Mouse (Mus musculus) kidney, embryonic 14.5 days (tissue): ENCODE measurements around the gene Fgfr3. TPM values are rescaled to one million over a fixed set of nuclear protein-coding genes. Genes with fewer than 3 reads are reported as not detected.

ENCODE experiments used
- ATAC-seq: fragments of 200-750 bp; cut with Nextera tagmentation; 2 replicates; pipeline ENCODE4 v1.8.0; 2017; ENCODE audit warnings: moderate number of reproducible peaks, mild to moderate bottlenecking, moderate TSS enrichment, moderate library complexity; ENCODE audit not compliant: low FRiP score, low TSS enrichment
- H3K27ac ChIP-seq: fragments of 300-500 bp; sonication (generic); 2 replicates; pipeline ENCODE4 v1.5.1; 2014; ENCODE audit warnings: low read depth, mild to moderate bottlenecking, low read length, moderate library complexity, mixed read lengths
- H3K27me3 ChIP-seq: fragments of 300-500 bp; sonication (generic); 2 replicates; pipeline ENCODE4 v1.6.1; 2014; ENCODE audit warnings: mild to moderate bottlenecking, low read length; ENCODE audit not compliant: control insufficient read depth, insufficient read depth
- H3K36me3 ChIP-seq: fragments of 300-500 bp; sonication (generic); 2 replicates; pipeline ENCODE4 v1.6.1; 2014; ENCODE audit warnings: low read length, mixed read lengths; ENCODE audit not compliant: control insufficient read depth, insufficient read depth
- H3K4me1 ChIP-seq: fragments of 300-500 bp; sonication (generic); 2 replicates; pipeline ENCODE4 v1.6.1; 2014; ENCODE audit warnings: low read length, mixed read lengths; ENCODE audit not compliant: control insufficient read depth, insufficient read depth
- H3K4me2 ChIP-seq: fragments of 300-500 bp; sonication (generic); replicated peaks from 2 replicates; pipeline ENCODE4 v1.6.1; 2014; ENCODE audit warnings: low read depth, mild to moderate bottlenecking, low read length
- H3K4me3 ChIP-seq: fragments of 300-500 bp; sonication (generic); 2 replicates; pipeline ENCODE4 v1.5.1; 2014; ENCODE audit warnings: mild to moderate bottlenecking, low read length
- H3K9ac ChIP-seq: fragments of 300-500 bp; sonication (generic); 2 replicates; pipeline ENCODE4 v1.6.1; 2014; ENCODE audit warnings: low read depth, mild to moderate bottlenecking, low read length, moderate library complexity
- H3K9me3 ChIP-seq: fragments of 300-500 bp; sonication (generic); 2 replicates; pipeline ENCODE4 v1.6.1; 2016; ENCODE audit warnings: low read length; ENCODE audit not compliant: control insufficient read depth
- WGBS: fragments of 180-500 bp; shearing (Covaris S2); extraction: QIAGEN DNeasy Blood & Tissue Kit; methylation state at CpG from one replicate; pipeline ENCODE4 v1.1.7; 2014; 5-methylcytosine and 5-hydroxymethylcytosine counted together
- polyA plus RNA-seq: library from polyadenylated mRNA; unstranded; fragments of >200 nt; fragmentation: Nextera tagmentation; extraction: Ambion mirVana; gene quantifications from 2 replicates; pipeline ENCODE4 v1.2.1, GENCODE M21; 2014

Fgfr3 gene
- polyA plus RNA-seq, 1 experiment from 2014 or later, result 13.8 TPM

GRCm38 (mm10) chr5:33695718-33696121, 25.8 kb upstream of the Fgfr3 start:
- peak overlapping the region; percentile 46 for H3K4me3 ChIP-seq
- H3K27ac ChIP-seq, result no peak overlapping the region
- ATAC-seq, result peak; percentile 54
- H3K9me3 ChIP-seq, result no peaks in the 10 kb centered on the region
- peaks cover 53% of the 10 kb centered on the region for H3K4me1 ChIP-seq
- peaks cover 18% of the 10 kb centered on the region for H3K27me3 ChIP-seq
- 2% methylated on average over 24 of the region's 24 CpGs for WGBS
- H3K9ac ChIP-seq, result peak overlapping the region; percentile 72
- peak overlapping the region; percentile 93 for H3K4me2 ChIP-seq
- no peaks in the 10 kb centered on the region for H3K36me3 ChIP-seq

GRCm38 (mm10) chr5:33696430-33696829, 25.0 kb upstream of the Fgfr3 start:
- H3K27me3 ChIP-seq, result peaks cover 18% of the 10 kb centered on the region
- no peak overlapping the region for H3K27ac ChIP-seq
- peaks cover 53% of the 10 kb centered on the region for H3K4me1 ChIP-seq
- no peak overlapping the region for H3K4me3 ChIP-seq
- H3K9me3 ChIP-seq, result no peaks in the 10 kb centered on the region
- H3K4me2 ChIP-seq, result no peak overlapping the region
- 64% methylated on average over 5 of the region's 5 CpGs for WGBS
- no peak overlapping the region for H3K9ac ChIP-seq
- no peaks in the 10 kb centered on the region for H3K36me3 ChIP-seq
- no peak for ATAC-seq

- peaks cover 45% of the 10 kb centered on the region for H3K4me1 ChIP-seq
- no peaks in the 10 kb centered on the region for H3K9me3 ChIP-seq
- no peak overlapping the region for H3K4me3 ChIP-seq
- 69% methylated on average over 1 of the region's 1 CpGs for WGBS
- no peak overlapping the region for H3K27ac ChIP-seq
- no peaks in the 10 kb centered on the region for H3K36me3 ChIP-seq
- H3K4me2 ChIP-seq, result no peak overlapping the region
- peaks cover 18% of the 10 kb centered on the region for H3K27me3 ChIP-seq
- no peak overlapping the region for H3K9ac ChIP-seq
- no peak for ATAC-seq
These were observed 23.9 kb upstream of the Fgfr3 start for GRCm38 (mm10) chr5:33697534-33697933.

GRCm38 (mm10) chr5:33697947-33698512, 23.4 kb upstream of the Fgfr3 start:
- Histone ChIP-seq H3K36me3 (no peaks in the 10 kb centered on the region), H3K27ac (no peak overlapping the region), H3K27me3 (peaks cover 18% of the 10 kb centered on the region), H3K4me2 (no peak overlapping the region), H3K4me1 (peaks cover 40% of the 10 kb centered on the region), H3K9ac (0 out of 2 replicates have a peak overlapping the region, but pooled peaks have one; percentile 7), H3K4me3 (no peak overlapping the region), H3K9me3 (no peaks in the 10 kb centered on the region)
- ATAC-seq, result no peak
- WGBS, result 21% methylated on average over 13 of the region's 13 CpGs

- ATAC-seq, result no peak
- H3K27ac ChIP-seq, result no peak overlapping the region
- no peak overlapping the region for H3K4me3 ChIP-seq
- 94% methylated on average over 5 of the region's 5 CpGs for WGBS
- H3K27me3 ChIP-seq, result peaks cover 18% of the 10 kb centered on the region
- H3K9ac ChIP-seq, result no peak overlapping the region
- H3K36me3 ChIP-seq, result no peaks in the 10 kb centered on the region
- no peak overlapping the region for H3K4me2 ChIP-seq
- H3K4me1 ChIP-seq, result peaks cover 38% of the 10 kb centered on the region
- no peaks in the 10 kb centered on the region for H3K9me3 ChIP-seq
These were observed 22.8 kb upstream of the Fgfr3 start for GRCm38 (mm10) chr5:33698669-33699068.

GRCm38 (mm10) chr5:33700010-33700409, 21.5 kb upstream of the Fgfr3 start:
- Histone ChIP-seq H3K4me2 (no peak overlapping the region), H3K4me3 (no peak overlapping the region), H3K9ac (no peak overlapping the region), H3K9me3 (no peaks in the 10 kb centered on the region), H3K27ac (no peak overlapping the region), H3K27me3 (peaks cover 18% of the 10 kb centered on the region), H3K36me3 (no peaks in the 10 kb centered on the region), H3K4me1 (peaks cover 31% of the 10 kb centered on the region)
- 33% methylated on average over 13 of the region's 13 CpGs for WGBS
- ATAC-seq, result no peak

GRCm38 (mm10) chr5:33701832-33702231, 19.6 kb upstream of the Fgfr3 start:
- Histone ChIP-seq H3K4me2 (no peak overlapping the region), H3K4me3 (no peak overlapping the region), H3K27me3 (peaks cover 3% of the 10 kb centered on the region), H3K9me3 (no peaks in the 10 kb centered on the region), H3K4me1 (peaks cover 34% of the 10 kb centered on the region), H3K36me3 (no peaks in the 10 kb centered on the region), H3K27ac (no peak overlapping the region), H3K9ac (no peak overlapping the region)
- 84% methylated on average over 11 of the region's 11 CpGs for WGBS
- ATAC-seq, result no peak

- no peak for ATAC-seq
- H3K4me2 ChIP-seq, result no peak overlapping the region
- H3K9me3 ChIP-seq, result no peaks in the 10 kb centered on the region
- WGBS, result 68% methylated on average over 8 of the region's 8 CpGs
- H3K27me3 ChIP-seq, result no peaks in the 10 kb centered on the region
- no peak overlapping the region for H3K9ac ChIP-seq
- peaks cover 32% of the 10 kb centered on the region for H3K4me1 ChIP-seq
- no peak overlapping the region for H3K27ac ChIP-seq
- H3K36me3 ChIP-seq, result no peaks in the 10 kb centered on the region
- H3K4me3 ChIP-seq, result no peak overlapping the region
These were observed 17.5 kb upstream of the Fgfr3 start for GRCm38 (mm10) chr5:33703999-33704398.

GRCm38 (mm10) chr5:33704945-33705611, 16.4 kb upstream of the Fgfr3 start:
- peaks cover 30% of the 10 kb centered on the region for H3K4me1 ChIP-seq
- no peak overlapping the region for H3K27ac ChIP-seq
- no peak overlapping the region; the same call in 1 of the 2 replicates for H3K4me2 ChIP-seq
- ATAC-seq, result peak; percentile 50; the same call in 1 of the 2 replicates
- no peak overlapping the region for H3K4me3 ChIP-seq
- no peaks in the 10 kb centered on the region for H3K9me3 ChIP-seq
- H3K9ac ChIP-seq, result no peak overlapping the region; the same call in 1 of the 2 replicates
- H3K36me3 ChIP-seq, result no peaks in the 10 kb centered on the region
- no peaks in the 10 kb centered on the region for H3K27me3 ChIP-seq
- WGBS, result 15% methylated on average over 11 of the region's 11 CpGs
